Mouse (Mus musculus) c-Kit-positive CD71-positive TER-119-positive erythroid progenitor cells, embryonic 14.5 days (primary cell): ENCODE results near the gene Blm.

Experiments
- DNase-seq: peaks from one replicate; pipeline ENCODE4 v3.0.0-alpha.2; 2013; ENCODE audit warnings: low spot score

Gene Blm

GRCm38 (mm10) chr7:80460199-80460598, 74.7 kb downstream of the Blm start:
- no peak for DNase-seq

GRCm38 (mm10) chr7:80457831-80458343, 77.0 kb downstream of the Blm start:
- DNase-seq: no peak

- DNase-seq: no peak
Measured at GRCm38 (mm10) chr7:80457241-80457640, 77.7 kb downstream of the Blm start.

- DNase-seq: no peak
Measured at GRCm38 (mm10) chr7:80456327-80456726, 78.6 kb downstream of the Blm start.

DNA sequence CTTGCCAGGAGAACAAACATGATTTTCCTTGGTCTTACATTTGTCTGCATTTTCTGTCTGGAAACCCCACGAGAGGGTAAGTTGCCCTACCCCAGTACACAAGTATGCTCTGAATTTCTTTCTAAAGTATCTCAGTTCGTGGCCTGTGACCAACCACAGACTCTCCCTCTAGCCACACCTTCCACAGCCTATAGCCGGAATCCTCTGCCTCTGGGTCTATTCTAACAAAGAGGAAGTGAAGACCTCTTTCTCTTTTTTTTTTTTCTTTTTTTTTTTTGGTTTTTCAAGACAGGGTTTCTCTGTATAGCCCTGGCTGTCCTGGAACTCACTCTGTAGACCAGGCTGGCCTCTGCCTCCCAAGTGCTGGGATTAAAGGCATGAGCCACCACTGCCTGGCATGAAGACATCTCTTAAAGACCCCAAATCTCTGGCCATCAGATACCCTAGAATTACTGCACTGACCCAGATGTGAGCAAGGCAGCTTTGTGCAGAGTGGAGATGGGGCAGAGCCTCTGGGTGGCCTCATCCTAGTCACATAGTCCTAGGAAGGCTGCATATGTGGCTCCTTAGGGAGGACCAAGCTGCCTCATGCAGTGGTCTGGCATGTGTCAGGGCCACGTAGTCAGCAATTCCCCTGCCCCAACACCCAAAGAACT, 79.3 kb downstream of the Blm start:
- DNase-seq: no peak

- no peak for DNase-seq
Measured at GRCm38 (mm10) chr7:80454786-80455185, 80.1 kb downstream of the Blm start.

- no peak for DNase-seq
Measured at GRCm38 (mm10) chr7:80453997-80454396, 80.9 kb downstream of the Blm start.

GRCm38 (mm10) chr7:80453121-80453520, 81.8 kb downstream of the Blm start:
- DNase-seq: no peak

- no peak for DNase-seq
Measured at GRCm38 (mm10) chr7:80452241-80452640, 82.7 kb downstream of the Blm start.

DNA sequence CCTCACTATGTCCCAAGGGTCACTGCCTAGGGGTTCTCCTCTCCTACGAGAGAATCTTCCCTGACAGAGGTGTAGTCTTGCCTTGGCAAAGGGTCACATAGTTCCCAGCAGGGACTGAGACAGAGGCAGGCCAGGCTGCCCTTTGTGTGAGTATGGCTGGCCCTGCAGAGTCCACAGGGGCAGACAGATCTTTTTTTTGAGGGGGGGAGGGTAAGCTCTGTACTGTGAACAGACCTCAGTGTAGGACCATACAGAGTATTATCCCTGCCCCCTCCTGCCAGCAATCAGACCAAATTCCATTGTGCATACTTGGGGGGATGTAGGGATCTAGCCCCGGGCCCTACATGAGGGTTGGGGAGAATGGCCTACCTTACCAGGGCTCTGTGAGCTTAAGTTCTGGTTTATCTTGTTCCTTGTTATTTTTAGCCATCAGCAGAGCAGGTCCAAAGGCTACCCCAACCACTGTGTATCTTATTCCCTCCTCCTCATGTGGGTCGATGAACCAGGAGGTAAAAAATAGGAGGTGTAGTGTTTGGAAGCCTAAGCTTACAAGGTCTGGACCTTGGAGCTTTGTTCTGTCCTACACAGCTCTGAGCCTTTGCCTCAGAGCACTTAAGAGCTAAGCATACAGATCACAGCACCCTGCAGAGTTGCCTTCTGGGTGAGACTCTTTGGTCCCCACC, 83.2 kb downstream of the Blm start:
- no peak for DNase-seq

DNA sequence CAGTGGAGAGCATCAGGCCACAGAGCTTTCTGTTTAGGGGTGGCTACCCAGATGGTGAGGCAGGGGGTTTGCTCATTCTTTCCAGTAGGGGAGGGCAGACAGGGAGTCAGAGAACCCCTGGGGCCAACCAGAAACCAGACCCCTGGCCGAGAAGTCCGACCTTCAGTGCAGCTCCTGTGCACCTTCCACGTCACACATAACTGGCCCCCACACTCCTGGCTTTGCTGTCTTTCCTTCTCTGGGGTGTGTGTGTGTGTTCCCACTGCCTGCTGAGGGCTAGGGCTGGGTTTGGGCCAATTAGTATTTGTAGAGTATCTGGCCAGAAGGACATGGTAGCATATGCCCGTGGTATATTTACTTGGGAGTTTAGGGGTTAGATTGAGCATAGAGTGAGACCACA, 84.6 kb downstream of the Blm start:
- DNase-seq: no peak

DNA sequence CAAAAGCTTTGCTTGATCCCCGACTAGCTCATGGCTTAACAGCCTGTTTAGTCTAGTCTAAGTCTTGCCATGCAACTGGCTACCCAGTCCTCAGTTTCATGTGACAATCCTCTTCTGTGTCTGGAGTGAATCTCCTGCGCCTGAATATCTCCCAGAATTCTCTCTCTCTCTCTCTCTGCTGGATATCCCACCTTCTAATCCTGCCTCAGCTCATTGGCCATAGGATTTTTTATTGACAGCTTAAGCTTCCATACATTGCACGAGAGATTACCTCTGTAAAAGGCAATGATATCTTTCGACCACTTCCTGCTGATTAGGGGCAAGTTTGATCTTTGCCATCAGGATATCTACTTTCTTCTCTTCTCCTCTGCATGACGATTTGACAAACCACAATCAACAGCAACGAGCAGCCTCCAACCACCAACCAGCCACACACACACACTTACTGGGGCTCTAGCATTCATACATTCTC, 85.3 kb downstream of the Blm start:
- DNase-seq: no peak

DNA sequence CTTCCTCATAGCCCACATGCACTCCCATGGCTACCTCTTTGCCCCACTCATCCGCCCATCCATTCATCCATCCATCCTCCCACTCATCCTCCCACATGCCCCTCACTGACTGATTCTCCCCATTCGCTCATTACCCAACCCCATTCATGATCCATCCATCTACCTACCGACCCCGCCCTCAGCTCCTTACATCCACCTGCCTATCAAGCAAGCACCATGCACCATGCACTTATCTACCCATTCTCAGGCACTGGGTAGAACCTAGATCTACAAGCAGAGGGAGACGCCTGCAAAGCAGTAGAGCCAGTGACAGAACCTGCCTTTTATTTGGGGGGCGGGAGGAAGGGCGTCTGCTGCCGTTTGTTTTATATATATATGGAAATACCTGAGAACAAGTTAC, 87.6 kb downstream of the Blm start:
- DNase-seq: peak; percentile 77

DNA sequence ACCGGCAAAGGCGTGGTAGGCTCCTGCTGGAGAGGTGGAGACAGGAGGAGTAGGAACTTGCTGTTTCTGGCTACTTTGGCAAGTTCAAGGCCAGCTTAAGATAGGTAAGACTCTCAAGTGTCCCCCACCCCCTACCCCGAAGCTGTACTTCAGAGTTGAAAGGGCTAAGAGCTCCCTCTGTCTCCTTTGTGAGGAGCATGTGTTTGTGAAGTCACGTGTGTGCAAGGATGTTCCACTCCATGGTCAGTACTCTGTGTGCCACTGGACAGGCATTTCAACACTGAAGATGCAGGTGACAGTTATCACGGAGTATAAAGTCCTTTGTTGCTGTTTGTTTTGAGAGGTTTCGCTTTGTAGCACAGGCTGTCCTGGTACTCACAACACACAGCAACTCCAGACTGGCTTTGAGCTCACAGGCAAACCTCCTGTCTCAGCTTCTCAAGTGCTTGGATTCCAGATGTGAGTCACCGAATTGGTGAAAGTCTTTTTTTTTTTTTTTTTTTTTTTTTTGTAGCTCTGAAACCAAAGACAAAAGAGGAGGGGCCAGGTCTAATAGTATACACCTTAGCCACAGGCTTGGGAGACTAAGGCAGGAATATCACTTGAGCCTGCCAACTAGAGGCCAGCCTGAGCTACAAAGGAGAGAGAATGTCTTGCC, 88.6 kb downstream of the Blm start:
- no peak for DNase-seq

GRCm38 (mm10) chr7:80445492-80445891, 89.4 kb downstream of the Blm start:
- peak; percentile 82 for DNase-seq

- DNase-seq: peak; percentile 40
Measured at GRCm38 (mm10) chr7:80444401-80445249, 90.3 kb downstream of the Blm start.

DNA sequence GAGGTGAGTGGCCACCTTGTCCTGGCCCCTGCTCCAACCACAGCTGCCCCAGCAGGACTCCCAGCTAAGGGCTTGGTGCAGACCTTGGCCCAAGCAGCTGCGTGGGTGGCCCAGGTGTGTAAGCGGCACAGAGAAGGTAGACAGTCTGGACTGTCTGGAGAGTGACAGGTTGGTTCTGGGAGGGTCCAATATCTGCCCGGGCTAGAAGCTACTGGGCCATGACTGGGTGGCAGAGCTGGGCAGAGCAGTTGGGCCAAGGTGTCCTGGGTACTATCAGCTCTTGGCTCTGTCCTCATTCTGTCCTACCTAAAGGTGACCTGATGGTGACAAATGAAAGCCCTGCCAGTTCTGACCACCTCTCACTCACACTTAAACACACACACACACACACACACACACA, 91.8 kb downstream of the Blm start:
- DNase-seq: no peak

DNA sequence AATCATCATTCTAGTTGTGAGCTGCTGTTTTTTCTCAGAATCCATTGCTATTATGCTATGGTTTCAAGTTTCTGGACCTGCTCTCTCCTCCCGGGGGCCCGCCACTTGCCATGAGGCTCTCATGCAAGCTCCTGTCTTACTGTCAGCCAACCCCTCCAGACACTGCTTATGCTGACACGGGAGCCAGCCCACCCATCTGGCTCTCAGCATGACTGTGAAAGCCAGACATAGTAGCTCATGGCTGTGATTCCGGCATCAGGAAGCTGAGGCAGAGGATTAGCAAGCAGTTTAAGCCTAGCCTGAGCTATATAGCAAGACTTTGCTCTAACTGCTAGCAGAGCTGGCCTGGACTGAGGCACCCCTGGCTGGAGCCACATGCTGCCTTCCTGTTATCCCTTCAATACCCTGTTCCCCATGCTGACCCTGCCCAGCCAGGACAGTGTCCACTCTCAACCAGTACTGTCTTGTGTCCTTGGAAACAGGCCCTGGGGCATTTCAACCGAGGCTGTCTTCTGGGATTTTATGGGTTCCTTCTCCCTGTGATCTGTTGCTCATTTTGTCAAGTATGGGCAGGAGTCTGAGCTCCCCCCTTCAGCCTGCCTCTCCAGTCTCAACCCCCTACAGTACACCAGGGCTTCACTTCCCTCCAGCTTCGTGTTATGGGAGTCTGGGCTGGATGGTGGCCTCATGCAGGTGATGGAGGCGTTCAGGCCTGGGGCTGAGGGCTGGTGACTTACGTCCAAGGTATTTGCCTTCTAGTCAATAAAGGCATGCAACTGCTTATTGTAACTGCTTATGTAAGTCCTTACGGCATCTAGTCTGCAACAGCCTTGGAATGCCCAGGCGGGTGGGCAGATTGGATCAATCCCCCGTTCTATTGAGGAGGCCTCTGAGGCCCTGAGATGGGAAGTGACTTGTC, 92.7 kb downstream of the Blm start:
- no peak for DNase-seq

DNA sequence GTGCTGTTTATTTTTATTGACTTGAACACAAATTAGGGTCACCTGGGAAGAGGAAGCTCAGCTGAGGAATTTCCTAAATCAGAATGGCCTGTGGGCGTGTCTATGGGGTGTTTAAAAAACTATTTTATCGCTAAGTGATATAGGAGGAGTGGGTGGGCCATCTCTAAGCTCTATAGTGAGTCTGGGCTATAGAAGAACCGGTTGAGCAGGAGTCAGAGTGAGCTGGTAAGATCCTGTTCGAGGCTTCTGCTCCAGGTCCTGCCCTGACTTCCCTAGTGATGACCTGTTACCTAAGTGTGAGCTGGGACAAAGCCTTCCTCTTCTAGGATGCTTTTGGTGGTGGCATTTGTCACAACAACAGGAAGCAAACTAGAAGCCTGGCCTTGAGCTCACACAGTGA, 94.2 kb downstream of the Blm start:
- DNase-seq: no peak

DNA sequence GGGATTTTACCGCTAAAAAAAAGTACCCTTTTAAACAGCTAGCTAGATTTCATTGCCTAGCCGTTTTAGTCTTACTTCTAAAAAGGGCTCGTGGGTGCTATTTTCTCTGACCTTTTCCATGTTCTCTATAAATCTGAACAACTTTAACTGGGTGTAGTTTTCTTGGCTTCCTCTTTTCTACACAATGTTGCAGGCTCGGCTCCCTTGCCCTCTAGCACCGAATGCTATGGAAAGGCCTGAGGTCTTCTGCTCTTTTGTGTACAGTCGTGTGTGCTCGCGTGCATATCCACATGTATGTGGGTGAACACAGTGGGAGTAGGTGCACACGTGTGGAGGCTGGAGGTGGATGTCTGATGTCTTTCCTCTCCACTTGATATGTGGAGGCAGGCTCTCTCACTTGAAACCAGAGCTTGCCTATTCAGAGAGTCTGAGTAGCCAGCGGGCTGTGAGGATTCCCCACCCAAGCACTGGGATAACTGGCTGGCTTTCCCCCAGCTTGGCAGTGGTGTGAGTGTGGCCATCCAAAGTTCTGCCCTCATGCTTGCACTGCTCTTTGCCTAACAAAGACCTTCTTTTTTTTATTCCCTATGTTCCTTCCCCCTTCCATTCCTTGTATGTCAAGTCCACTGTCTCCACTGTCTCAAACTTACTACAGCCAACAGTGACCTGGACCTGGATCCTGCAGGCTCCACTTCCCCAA, 95.0 kb downstream of the Blm start:
- no peak for DNase-seq
